Mouse (Mus musculus) midbrain, embryonic 16.5 days (tissue): ENCODE data around the gene Tfap2b. TPM values are rescaled to one million over a fixed set of nuclear protein-coding genes. Genes with fewer than 3 reads are reported as not detected.

Source experiments
- ATAC-seq: fragments of 200-750 bp; cut with Nextera tagmentation; 2 replicates; pipeline ENCODE4 v1.8.0; 2017; ENCODE audit warnings: moderate TSS enrichment
- H3K27ac ChIP-seq: fragments of 300-500 bp; sonication (generic); 2 replicates; pipeline ENCODE4 v1.5.1; 2014; ENCODE audit warnings: mild to moderate bottlenecking, low read length, mixed read lengths
- H3K27me3 ChIP-seq: fragments of 300-500 bp; sonication (generic); 2 replicates; pipeline ENCODE4 v1.6.1; 2014; ENCODE audit warnings: low read depth, low read length, mixed read lengths; ENCODE audit not compliant: control insufficient read depth, insufficient read depth
- H3K36me3 ChIP-seq: fragments of 300-500 bp; sonication (generic); 2 replicates; pipeline ENCODE4 v1.6.1; 2014; ENCODE audit warnings: mild to moderate bottlenecking, low read length, moderate library complexity, mixed read lengths; ENCODE audit not compliant: control insufficient read depth, insufficient read depth
- H3K4me1 ChIP-seq: fragments of 300-500 bp; sonication (generic); 2 replicates; pipeline ENCODE4 v1.6.1; 2014; ENCODE audit warnings: mild to moderate bottlenecking, low read length, mixed read lengths; ENCODE audit not compliant: control insufficient read depth, insufficient read depth
- H3K4me2 ChIP-seq: fragments of 300-500 bp; sonication (generic); 2 replicates; pipeline ENCODE4 v1.6.1; 2014; ENCODE audit warnings: mild to moderate bottlenecking, low read length, mixed read lengths
- H3K4me3 ChIP-seq: fragments of 300-500 bp; sonication (generic); 2 replicates; pipeline ENCODE4 v1.5.1; 2014; ENCODE audit warnings: low read depth, mild to moderate bottlenecking, low read length, moderate library complexity, mixed read lengths
- H3K9ac ChIP-seq: fragments of 300-500 bp; sonication (generic); 2 replicates; pipeline ENCODE4 v1.6.1; 2014; ENCODE audit warnings: low read depth, low read length, mixed read lengths
- H3K9me3 ChIP-seq: fragments of 300-500 bp; sonication (generic); replicated peaks from 2 replicates; pipeline ENCODE4 v1.6.1; 2014; ENCODE audit warnings: mild to moderate bottlenecking, low read length, mixed read lengths; ENCODE audit not compliant: control insufficient read depth, poor library complexity, severe bottlenecking
- WGBS: fragments of 180-500 bp; shearing (Covaris S2); extraction: QIAGEN DNeasy Blood & Tissue Kit; methylation state at CpG from one replicate; pipeline ENCODE4 v1.1.7; 2014; 5-methylcytosine and 5-hydroxymethylcytosine counted together
- polyA plus RNA-seq: library from polyadenylated mRNA; unstranded; fragments of >200 nt; fragmentation: Nextera tagmentation; extraction: Ambion mirVana; gene quantifications from 2 replicates; pipeline ENCODE4 v1.2.1, GENCODE M21; 2015

The Tfap2b gene
- polyA plus RNA-seq, 1 experiment from 2014 or later = 223 TPM

DNA sequence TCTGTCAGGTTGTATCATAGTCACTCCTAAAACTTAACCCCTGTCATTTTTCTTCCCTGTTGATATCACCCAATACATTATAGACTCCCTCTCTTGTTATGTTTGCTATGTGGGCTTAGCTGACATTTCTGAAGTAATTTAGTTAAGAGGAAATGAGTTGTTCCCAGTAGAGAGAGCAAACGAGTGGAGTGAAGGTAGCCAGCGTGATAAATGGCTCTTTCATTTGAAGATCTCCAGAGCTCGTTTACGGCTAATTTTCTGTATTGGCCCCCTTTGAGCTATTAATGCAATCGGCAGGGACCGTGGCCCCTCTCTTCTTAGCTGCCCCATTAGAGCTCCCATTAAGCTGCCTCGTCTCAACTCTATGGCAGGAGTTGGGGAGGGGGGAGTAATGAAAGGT is 12.9 kb downstream of the Tfap2b start:
- no peak overlapping the region for H3K9ac ChIP-seq

DNA sequence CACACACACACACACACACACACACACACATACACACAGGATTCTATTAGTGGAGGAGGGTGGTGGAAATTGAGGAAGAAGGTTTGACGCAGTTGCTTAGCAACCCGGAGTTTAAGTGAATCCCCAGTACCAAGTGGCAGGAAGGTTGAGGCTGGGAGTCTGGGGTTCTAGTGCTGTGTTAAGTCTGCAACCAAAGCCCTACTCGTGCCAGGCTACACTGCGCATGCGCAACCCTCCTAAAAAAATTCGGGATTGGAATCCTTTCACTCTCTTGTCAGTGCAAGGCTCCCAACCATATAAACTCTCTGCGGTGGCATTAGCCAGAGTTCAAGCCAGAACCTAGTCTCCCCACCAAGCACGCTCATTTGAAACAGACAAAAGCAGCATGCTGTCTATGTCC is 18.0 kb downstream of the Tfap2b start:
- H3K4me3 ChIP-seq = no peak overlapping the region
- no peaks in the 10 kb centered on the region for H3K9me3 ChIP-seq
- peak; percentile 50; the same call in 1 of the 2 replicates for ATAC-seq
- no peak overlapping the region for H3K9ac ChIP-seq
- WGBS = under 1% methylated on average over 8 of the region's 8 CpGs
- peaks cover 72% of the 10 kb centered on the region for H3K27me3 ChIP-seq
- H3K36me3 ChIP-seq = no peaks in the 10 kb centered on the region
- H3K4me2 ChIP-seq = peak overlapping the region; percentile 37
- H3K4me1 ChIP-seq = peaks cover 2% of the 10 kb centered on the region; the same call in 1 of the 2 replicates
- peak overlapping the region; percentile 46; the same call in 1 of the 2 replicates for H3K27ac ChIP-seq

More for the DNA sequence above, 12.9 kb downstream of the Tfap2b start:
- Histone ChIP-seq H3K4me1 (no peaks in the 10 kb centered on the region), H3K36me3 (no peaks in the 10 kb centered on the region), H3K4me3 (no peak overlapping the region; the same call in 1 of the 2 replicates), H3K9me3 (0 out of 2 replicates have a peak, but pooled peaks cover 2% of the 10 kb centered on the region), H3K4me2 (peak overlapping the region; percentile 37), H3K27me3 (peaks cover 64% of the 10 kb centered on the region), H3K27ac (peak overlapping the region; percentile 5; the same call in 1 of the 2 replicates)
- no peak for ATAC-seq
- 2% methylated on average over 7 of the region's 7 CpGs for WGBS

DNA sequence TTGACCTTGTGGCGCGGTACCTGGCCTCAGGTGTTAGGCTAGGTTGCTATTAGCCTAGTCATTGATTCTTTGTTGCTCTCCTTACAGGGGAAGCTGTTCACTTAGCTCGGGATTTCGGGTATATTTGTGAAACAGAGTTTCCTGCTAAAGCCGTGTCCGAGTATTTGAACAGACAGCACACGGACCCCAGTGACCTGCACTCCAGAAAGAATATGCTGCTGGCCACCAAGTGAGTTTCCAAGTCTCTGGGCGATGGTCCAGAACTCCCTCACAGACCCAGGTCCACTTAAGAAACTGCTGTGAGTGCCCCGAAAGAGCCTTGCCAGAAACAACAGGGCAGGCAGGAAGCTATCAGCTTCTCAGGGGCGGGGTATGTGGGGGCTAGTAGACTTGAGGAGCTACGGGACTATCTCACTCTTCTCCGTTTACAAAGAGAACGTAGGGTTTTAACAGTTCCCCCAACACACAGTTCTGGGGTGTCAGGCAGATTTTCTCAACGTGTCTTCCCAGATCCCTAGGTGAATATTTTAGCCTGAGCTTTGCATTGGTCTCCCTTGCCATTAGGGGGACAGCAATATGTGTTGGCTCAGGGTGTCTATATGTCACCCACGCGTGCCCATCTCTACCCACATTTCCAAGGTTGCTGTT is 22.3 kb downstream of the Tfap2b start:
- 2% methylated on average over 16 of the region's 16 CpGs for WGBS
- peaks cover 2% of the 10 kb centered on the region; the same call in 1 of the 2 replicates for H3K4me1 ChIP-seq
- H3K4me2 ChIP-seq = no peak overlapping the region; the same call in 1 of the 2 replicates
- H3K4me3 ChIP-seq = no peak overlapping the region
- no peaks in the 10 kb centered on the region for H3K36me3 ChIP-seq
- H3K9ac ChIP-seq = no peak overlapping the region
- H3K9me3 ChIP-seq = no peaks in the 10 kb centered on the region
- peaks cover 64% of the 10 kb centered on the region for H3K27me3 ChIP-seq
- H3K27ac ChIP-seq = peak overlapping the region; percentile 9; the same call in 1 of the 2 replicates
- no peak for ATAC-seq

DNA sequence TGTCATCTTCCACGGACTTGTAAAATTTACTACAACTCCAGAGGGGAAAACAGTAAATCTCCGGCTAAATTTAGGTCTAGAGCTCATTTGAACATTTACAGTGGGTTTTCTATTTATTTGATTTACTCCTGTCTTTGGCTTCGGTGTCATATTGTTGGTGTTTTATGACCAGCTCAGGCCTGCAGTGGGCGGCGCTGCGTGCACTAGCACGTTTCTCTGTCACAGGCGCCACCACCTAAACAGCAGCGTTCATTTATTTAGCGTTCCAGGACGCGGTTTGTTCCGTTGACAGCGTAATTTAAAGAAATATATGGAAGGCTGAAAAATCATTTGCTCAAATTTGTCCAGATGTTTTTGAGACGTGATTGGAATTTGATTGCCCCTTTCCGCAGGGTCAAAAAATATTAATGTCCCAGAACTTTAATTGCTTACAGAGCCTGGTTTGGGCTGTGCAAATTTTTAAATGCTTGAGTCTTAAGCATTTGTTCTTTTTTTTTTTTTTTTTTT is 22.9 kb downstream of the Tfap2b start:
- H3K4me1 ChIP-seq = peaks cover 2% of the 10 kb centered on the region; the same call in 1 of the 2 replicates
- H3K9me3 ChIP-seq = no peaks in the 10 kb centered on the region
- no peak overlapping the region for H3K9ac ChIP-seq
- peaks cover 60% of the 10 kb centered on the region for H3K27me3 ChIP-seq
- H3K27ac ChIP-seq = no peak overlapping the region; the same call in 1 of the 2 replicates
- H3K36me3 ChIP-seq = no peaks in the 10 kb centered on the region
- H3K4me2 ChIP-seq = no peak overlapping the region
- no peak for ATAC-seq
- 3% methylated on average over 16 of the region's 16 CpGs for whole genome bisulfite sequencing
- H3K4me3 ChIP-seq = no peak overlapping the region

DNA sequence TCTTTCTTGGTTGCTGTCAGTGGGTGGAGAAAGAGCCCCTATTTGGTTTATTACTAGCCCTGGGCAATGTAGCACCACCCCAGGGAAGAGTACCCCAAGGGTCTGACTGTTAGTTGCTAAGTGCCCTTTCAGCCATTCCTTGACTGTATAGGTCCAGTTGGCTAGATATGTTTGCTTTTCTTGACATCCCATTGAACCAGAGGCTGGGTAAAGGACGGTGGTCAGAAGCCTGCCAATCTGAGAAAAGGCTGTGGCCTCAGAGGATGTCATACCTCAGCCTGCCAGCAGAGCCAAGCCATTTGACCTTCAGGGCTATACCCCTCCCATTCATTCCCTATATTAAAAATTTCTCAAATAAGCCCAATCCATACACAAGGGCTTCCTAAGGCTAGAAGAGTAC is 24.0 kb downstream of the Tfap2b start:
- 0% methylated on average over 1 of the region's 1 CpGs for WGBS
- Histone ChIP-seq H3K36me3 (no peaks in the 10 kb centered on the region), H3K9me3 (no peaks in the 10 kb centered on the region), H3K27ac (peak overlapping the region; percentile 72), H3K4me3 (no peak overlapping the region), H3K27me3 (peaks cover 57% of the 10 kb centered on the region), H3K4me1 (no peaks in the 10 kb centered on the region), H3K4me2 (no peak overlapping the region), H3K9ac (no peak overlapping the region)
- no peak for ATAC-seq

DNA sequence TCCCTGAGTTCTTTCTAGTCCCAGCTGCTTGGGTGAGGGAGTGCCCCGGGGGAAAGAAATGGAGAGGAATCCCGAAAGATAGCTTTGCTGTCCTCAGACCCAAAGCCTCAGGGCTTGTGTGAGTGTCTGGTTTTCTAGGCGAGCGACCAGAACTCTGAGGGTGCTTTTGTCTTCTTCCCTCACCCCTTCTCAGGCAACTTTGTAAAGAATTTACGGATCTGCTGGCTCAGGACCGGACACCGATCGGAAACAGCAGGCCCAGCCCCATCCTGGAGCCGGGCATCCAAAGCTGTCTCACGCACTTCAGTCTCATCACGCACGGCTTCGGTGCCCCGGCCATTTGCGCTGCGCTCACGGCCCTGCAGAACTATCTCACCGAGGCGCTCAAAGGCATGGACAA is 25.1 kb downstream of the Tfap2b start:
- no peak for ATAC-seq
- peak overlapping the region; percentile 60 for H3K27ac ChIP-seq

DNA sequence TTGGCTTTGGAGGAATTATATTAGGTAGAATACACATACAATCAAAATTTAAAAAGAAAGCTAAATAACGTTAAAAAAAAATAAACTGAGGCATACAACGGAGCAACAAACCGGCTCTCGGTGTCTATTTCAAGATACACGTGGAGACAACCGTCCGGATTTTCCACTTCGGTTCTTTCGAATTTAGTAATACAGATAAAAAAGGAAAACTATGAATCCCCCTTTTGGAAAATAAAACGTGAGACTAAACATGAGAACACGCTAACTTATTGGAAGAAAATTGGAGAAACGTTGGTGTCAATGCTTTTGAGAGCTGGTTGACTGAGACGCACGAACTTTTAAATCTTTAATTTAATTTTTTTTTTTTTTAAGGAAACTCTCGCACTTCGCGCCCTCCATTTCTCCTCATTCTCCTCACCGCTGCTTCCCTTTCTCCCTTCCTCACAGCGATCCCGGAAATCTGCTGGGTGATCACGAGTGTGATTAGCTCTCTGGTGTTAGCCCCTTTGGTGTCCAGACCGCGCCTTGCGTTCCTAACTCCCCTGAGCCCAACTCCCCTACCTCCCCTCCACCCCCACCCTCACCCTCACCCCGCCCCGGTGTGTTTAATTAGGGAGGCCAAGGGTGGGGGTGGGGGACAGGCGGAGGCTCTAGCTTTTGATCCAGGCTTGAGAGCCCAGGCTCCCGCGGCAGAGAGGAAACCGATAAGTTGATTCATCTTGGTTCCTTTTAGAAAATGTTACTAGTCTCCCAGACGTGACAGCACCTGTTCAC is 25.9 kb downstream of the Tfap2b start:
- Histone ChIP-seq H3K9me3 (no peaks in the 10 kb centered on the region), H3K4me3 (no peak overlapping the region), H3K4me1 (no peaks in the 10 kb centered on the region), H3K36me3 (no peaks in the 10 kb centered on the region), H3K4me2 (0 out of 2 replicates have a peak overlapping the region, but pooled peaks have one; percentile 21), H3K27me3 (peaks cover 49% of the 10 kb centered on the region), H3K9ac (peak overlapping the region; percentile 44; the same call in 1 of the 2 replicates), H3K27ac (peak overlapping the region; percentile 79)
- no peak for ATAC-seq
- WGBS = under 1% methylated on average over 31 of the region's 31 CpGs

More for the DNA sequence above, 25.1 kb downstream of the Tfap2b start:
- Histone ChIP-seq H3K4me1 (no peaks in the 10 kb centered on the region), H3K4me2 (0 out of 2 replicates have a peak overlapping the region, but pooled peaks have one; percentile 5), H3K9ac (no peak overlapping the region), H3K36me3 (no peaks in the 10 kb centered on the region), H3K4me3 (no peak overlapping the region), H3K9me3 (no peaks in the 10 kb centered on the region), H3K27me3 (peaks cover 51% of the 10 kb centered on the region)
- 1% methylated on average over 19 of the region's 19 CpGs for WGBS

DNA sequence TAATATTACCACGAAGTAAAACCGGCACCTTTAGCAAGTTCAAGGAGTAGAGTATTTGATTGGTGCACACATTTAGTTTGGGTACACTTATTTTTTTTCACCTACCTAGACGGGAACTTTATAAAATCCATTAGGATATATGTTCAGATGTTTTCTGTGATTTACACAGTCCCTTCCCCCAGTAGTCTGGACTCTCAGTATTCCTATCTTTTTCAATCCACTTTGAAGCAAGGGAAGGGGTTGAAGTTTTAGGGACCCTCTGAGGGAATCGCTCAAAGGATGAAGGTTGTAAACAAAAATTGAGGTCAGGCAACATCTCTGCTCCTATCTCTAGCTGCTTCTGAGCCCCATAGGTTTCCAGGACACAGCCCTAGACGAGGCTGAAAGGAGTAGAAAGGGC is 27.3 kb downstream of the Tfap2b start:
- H3K9ac ChIP-seq = no peak overlapping the region
- no peak overlapping the region for H3K4me2 ChIP-seq
- H3K27ac ChIP-seq = peak overlapping the region; percentile 77
- 4% methylated on average over 5 of the region's 5 CpGs for WGBS
- no peak overlapping the region for H3K4me3 ChIP-seq
- ATAC-seq = no peak
- H3K27me3 ChIP-seq = peaks cover 54% of the 10 kb centered on the region
- no peaks in the 10 kb centered on the region for H3K9me3 ChIP-seq
- no peaks in the 10 kb centered on the region for H3K36me3 ChIP-seq
- H3K4me1 ChIP-seq = peaks cover 3% of the 10 kb centered on the region
